Mouse (Mus musculus) lung, postnatal 0 days (tissue): ENCODE results near the gene Sorl1.

Experiments
- CTCF ChIP-seq: IDR thresholded peaks from 2 replicates; pipeline ENCODE4 v1.5.1; 2016; ENCODE audit warnings: antibody characterized with exemption, mild to moderate bottlenecking
- EP300 ChIP-seq: IDR thresholded peaks from 2 replicates; pipeline ENCODE4 v1.6.1; 2016; ENCODE audit warnings: antibody characterized with exemption, mild to moderate bottlenecking, control low read depth

- TF ChIP-seq CTCF (no peak), EP300 (no peak)
Observed at GRCm38 (mm10) chr9:42004140-42004539, 120.0 kb downstream of the Sorl1 start.
